Mouse (Mus musculus): ENCODE results near the gene Atp8a2. TPM values are rescaled to one million over a fixed set of nuclear protein-coding genes. Genes with fewer than 3 reads are reported as not detected.
A peak's percentile ranks its signal among the peaks of the same experiment; 100 is the strongest.

Atp8a2 gene
- polyA plus RNA-seq, 1 experiment from 2014 or later = 36.6 TPM

GRCm38 (mm10) chr14:60181306-60181705 is 15.7 kb downstream of the Atp8a2 start:
- no peaks in the 10 kb centered on the region for H3K9me3 ChIP-seq
- no peak overlapping the region for H3K27ac ChIP-seq (replicated peaks)
- no peak for ATAC-seq (ENCODE audit: low read depth)
- H3K4me3 ChIP-seq = no peak overlapping the region
- peaks cover 14% of the 10 kb centered on the region for H3K27me3 ChIP-seq
- H3K4me1 ChIP-seq (replicated peaks) = peaks cover 28% of the 10 kb centered on the region
- no peak overlapping the region for H3K9ac ChIP-seq
- no peak overlapping the region for H3K4me2 ChIP-seq
- 94% methylated on average over 2 of the region's 2 CpGs for WGBS
- 0 out of 2 replicates have a peak, but pooled peaks cover 9% of the 10 kb centered on the region for H3K36me3 ChIP-seq

- Histone ChIP-seq H3K27me3 (peaks cover 34% of the 10 kb centered on the region), H3K4me1 (replicated peaks) (peaks cover 34% of the 10 kb centered on the region), H3K36me3 (0 out of 2 replicates have a peak, but pooled peaks cover 9% of the 10 kb centered on the region), H3K4me2 (peak overlapping the region; percentile 85), H3K9ac (no peak overlapping the region), H3K27ac (replicated peaks) (no peak overlapping the region), H3K9me3 (no peaks in the 10 kb centered on the region), H3K4me3 (peak overlapping the region; percentile 74)
- ATAC-seq (ENCODE audit: low read depth) = no peak
- 29% methylated on average over 2 of the region's 2 CpGs for WGBS
Measured at GRCm38 (mm10) chr14:60178571-60178955, 18.4 kb downstream of the Atp8a2 start.

- Histone ChIP-seq H3K4me2 (peak overlapping the region; percentile 85), H3K9ac (peak overlapping the region; percentile 90), H3K4me1 (replicated peaks) (peaks cover 37% of the 10 kb centered on the region), H3K27me3 (peaks cover 34% of the 10 kb centered on the region), H3K9me3 (no peaks in the 10 kb centered on the region), H3K27ac (replicated peaks) (peak overlapping the region; percentile 91), H3K4me3 (peak overlapping the region; percentile 74), H3K36me3 (0 out of 2 replicates have a peak, but pooled peaks cover 9% of the 10 kb centered on the region)
- ATAC-seq (ENCODE audit: low read depth) = peak; percentile 45
- 20% methylated on average over 37 of the region's 37 CpGs for WGBS
Measured at GRCm38 (mm10) chr14:60177614-60178570, 19.1 kb downstream of the Atp8a2 start.

GRCm38 (mm10) chr14:60176891-60177613 is 19.9 kb downstream of the Atp8a2 start:
- 1% methylated on average over 70 of the region's 84 CpGs for WGBS
- H3K4me3 ChIP-seq = peak overlapping the region; percentile 74

GRCm38 (mm10) chr14:60176469-60176890 is 20.5 kb downstream of the Atp8a2 start:
- no peak for ATAC-seq (ENCODE audit: low read depth)
- peak overlapping the region; percentile 91 for H3K27ac ChIP-seq (replicated peaks)
- peak overlapping the region; percentile 90 for H3K9ac ChIP-seq
- H3K27me3 ChIP-seq = peaks cover 40% of the 10 kb centered on the region
- H3K36me3 ChIP-seq = 0 out of 2 replicates have a peak, but pooled peaks cover 9% of the 10 kb centered on the region
- H3K4me3 ChIP-seq = peak overlapping the region; percentile 74
- peaks cover 51% of the 10 kb centered on the region for H3K4me1 ChIP-seq (replicated peaks)
- peak overlapping the region; percentile 85 for H3K4me2 ChIP-seq
- H3K9me3 ChIP-seq = no peaks in the 10 kb centered on the region
- WGBS = 31% methylated on average over 9 of the region's 9 CpGs

More at GRCm38 (mm10) chr14:60176891-60177613, 19.9 kb downstream of the Atp8a2 start:
- H3K4me1 ChIP-seq (replicated peaks) = peaks cover 46% of the 10 kb centered on the region
- no peaks in the 10 kb centered on the region for H3K9me3 ChIP-seq
- peaks cover 37% of the 10 kb centered on the region for H3K27me3 ChIP-seq
- H3K27ac ChIP-seq (replicated peaks) = peak overlapping the region; percentile 91
- peak; percentile 90 for ATAC-seq (ENCODE audit: low read depth)
- peak overlapping the region; percentile 90 for H3K9ac ChIP-seq
- peak overlapping the region; percentile 85 for H3K4me2 ChIP-seq
- H3K36me3 ChIP-seq = 0 out of 2 replicates have a peak, but pooled peaks cover 9% of the 10 kb centered on the region

DNA sequence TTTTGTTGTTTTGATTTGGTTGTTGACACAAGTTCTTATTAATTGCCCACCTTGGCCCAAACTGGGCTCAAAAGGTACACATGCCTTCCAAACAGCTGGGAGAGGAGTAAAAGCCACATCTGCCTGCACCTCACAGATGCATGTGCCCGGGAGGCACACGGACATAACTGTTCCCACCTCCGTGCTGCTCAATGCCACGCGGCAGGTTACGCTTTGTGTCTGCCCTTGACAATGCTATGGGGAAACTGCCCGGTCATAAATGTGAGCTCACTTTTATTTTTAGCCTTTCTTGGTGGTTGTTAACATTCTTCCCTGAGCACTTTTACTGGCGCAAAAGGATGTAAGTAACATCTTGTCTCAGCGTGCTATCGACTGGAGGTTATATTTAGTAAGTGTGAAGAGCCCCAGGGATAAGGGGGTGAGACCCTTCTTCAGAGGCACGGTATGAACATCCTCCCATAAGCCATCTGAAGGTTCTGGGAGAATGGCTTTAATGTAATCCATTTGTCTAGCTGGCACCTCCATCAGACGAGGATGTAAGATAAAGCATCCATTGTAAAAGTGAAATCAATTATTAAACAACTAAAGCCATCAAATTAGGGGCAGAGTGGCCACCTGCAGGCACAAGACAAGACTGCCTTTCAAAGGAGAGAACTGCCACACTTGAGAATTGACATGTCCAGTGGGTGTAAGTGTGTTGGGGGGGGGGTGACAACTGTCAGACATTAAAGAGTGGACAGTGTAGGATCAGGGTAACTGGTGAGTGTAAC is 24.5 kb downstream of the Atp8a2 start:
- ATAC-seq (ENCODE audit: low read depth) = no peak
- WGBS = 36% methylated on average over 12 of the region's 12 CpGs

GRCm38 (mm10) chr14:60170845-60171610 is 26.0 kb downstream of the Atp8a2 start:
- Histone ChIP-seq H3K4me1 (replicated peaks) (peaks cover 25% of the 10 kb centered on the region), H3K9me3 (no peaks in the 10 kb centered on the region), H3K27ac (replicated peaks) (no peak overlapping the region), H3K36me3 (no peaks in the 10 kb centered on the region), H3K9ac (no peak overlapping the region), H3K4me2 (no peak overlapping the region), H3K4me3 (no peak overlapping the region), H3K27me3 (peaks cover 23% of the 10 kb centered on the region)
- ATAC-seq (ENCODE audit: low read depth) = no peak
- 50% methylated on average over 16 of the region's 16 CpGs for WGBS

More for the DNA sequence above, 24.5 kb downstream of the Atp8a2 start:
- Histone ChIP-seq H3K4me2 (peak overlapping the region; percentile 26), H3K27ac (replicated peaks) (no peak overlapping the region), H3K36me3 (no peaks in the 10 kb centered on the region), H3K4me3 (no peak overlapping the region), H3K9ac (peak overlapping the region; percentile 26; the same call in 1 of the 2 replicates), H3K9me3 (no peaks in the 10 kb centered on the region), H3K27me3 (peaks cover 30% of the 10 kb centered on the region), H3K4me1 (replicated peaks) (peaks cover 34% of the 10 kb centered on the region)

DNA sequence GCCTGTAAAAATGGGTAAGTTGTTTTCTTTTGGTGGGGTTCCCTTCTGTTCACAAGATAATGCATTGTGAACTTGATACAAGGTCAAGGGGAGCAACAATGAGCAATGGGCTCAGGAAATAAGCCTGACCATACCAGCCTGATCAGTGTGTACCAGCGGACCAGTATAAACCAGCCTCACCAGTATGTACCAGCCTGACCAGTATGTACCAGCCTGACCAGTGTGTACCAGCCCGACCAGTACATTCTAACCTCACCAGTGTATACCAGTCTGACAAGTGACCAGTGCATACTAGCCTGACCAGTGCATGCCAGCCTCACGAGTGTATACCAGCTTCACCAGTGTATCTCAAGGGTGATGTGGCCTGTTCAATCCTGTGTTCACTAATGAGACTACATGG is 33.6 kb downstream of the Atp8a2 start:
- no peak for ATAC-seq (ENCODE audit: low read depth)
- Histone ChIP-seq H3K4me1 (replicated peaks) (no peaks in the 10 kb centered on the region), H3K9ac (no peak overlapping the region), H3K4me3 (no peak overlapping the region), H3K27ac (replicated peaks) (no peak overlapping the region), H3K9me3 (no peaks in the 10 kb centered on the region), H3K4me2 (no peak overlapping the region), H3K36me3 (no peaks in the 10 kb centered on the region), H3K27me3 (no peaks in the 10 kb centered on the region)
- WGBS = 92% methylated on average over 3 of the region's 3 CpGs

DNA sequence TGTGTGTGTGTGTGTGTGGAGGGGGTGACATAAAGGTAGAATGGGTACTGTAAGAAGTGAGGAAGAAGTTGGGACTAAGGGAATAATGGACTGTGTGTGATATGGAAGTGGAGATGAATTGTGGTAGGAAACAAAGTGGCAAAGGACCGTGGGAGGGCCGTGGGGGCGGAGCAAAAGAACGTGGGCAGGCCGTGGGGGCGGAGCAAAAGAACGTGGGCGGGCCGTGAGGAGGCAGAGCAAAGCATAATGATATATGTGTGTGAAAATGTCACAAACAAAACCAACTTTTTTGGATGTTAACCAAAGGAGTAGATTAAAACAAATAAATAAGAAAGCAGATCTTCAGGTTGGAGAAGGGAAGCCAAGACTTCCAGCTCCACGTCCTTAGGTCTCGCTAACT is 44.6 kb downstream of the Atp8a2 start:
- WGBS = 85% methylated on average over 11 of the region's 11 CpGs
- H3K4me3 ChIP-seq = no peak overlapping the region
- no peak for ATAC-seq (ENCODE audit: low read depth)

DNA sequence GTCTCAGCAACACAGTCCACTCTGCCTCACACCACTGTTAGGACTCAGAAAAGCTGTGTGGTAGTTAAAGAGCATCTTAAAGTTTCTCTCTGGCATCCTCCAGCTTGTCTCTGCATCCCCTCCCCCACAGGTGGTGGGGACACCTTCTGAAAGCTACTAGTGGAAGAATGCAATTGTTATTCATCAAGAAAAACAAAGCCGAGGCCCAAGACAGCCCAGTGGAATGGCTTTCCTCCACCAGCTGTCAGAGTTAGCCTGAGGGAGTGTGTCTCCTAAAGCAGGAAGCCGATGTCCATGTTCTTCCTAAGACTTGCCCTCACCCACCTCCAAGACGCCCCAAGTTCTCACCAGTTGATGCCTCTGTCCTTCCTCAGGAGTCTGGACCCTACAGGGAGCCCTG is 48.1 kb downstream of the Atp8a2 start:
- no peak overlapping the region for H3K4me3 ChIP-seq
- H3K9me3 ChIP-seq = no peaks in the 10 kb centered on the region
- H3K4me2 ChIP-seq = no peak overlapping the region
- no peaks in the 10 kb centered on the region for H3K4me1 ChIP-seq (replicated peaks)
- no peak overlapping the region for H3K27ac ChIP-seq (replicated peaks)
- WGBS = 55% methylated on average over 3 of the region's 3 CpGs
- no peaks in the 10 kb centered on the region for H3K27me3 ChIP-seq
- H3K9ac ChIP-seq = no peak overlapping the region
- no peak for ATAC-seq (ENCODE audit: low read depth)
- H3K36me3 ChIP-seq = no peaks in the 10 kb centered on the region

More for the DNA sequence above, 44.6 kb downstream of the Atp8a2 start:
- Histone ChIP-seq H3K9ac (no peak overlapping the region), H3K4me2 (no peak overlapping the region), H3K27ac (replicated peaks) (no peak overlapping the region), H3K9me3 (no peaks in the 10 kb centered on the region), H3K4me1 (replicated peaks) (no peaks in the 10 kb centered on the region), H3K36me3 (no peaks in the 10 kb centered on the region), H3K27me3 (no peaks in the 10 kb centered on the region)

- no peaks in the 10 kb centered on the region for H3K27me3 ChIP-seq
- no peak overlapping the region for H3K9ac ChIP-seq
- no peaks in the 10 kb centered on the region for H3K9me3 ChIP-seq
- 74% methylated on average over 10 of the region's 10 CpGs for WGBS
- H3K4me1 ChIP-seq (replicated peaks) = no peaks in the 10 kb centered on the region
- H3K27ac ChIP-seq (replicated peaks) = no peak overlapping the region
- no peak for ATAC-seq (ENCODE audit: low read depth)
- no peak overlapping the region for H3K4me3 ChIP-seq
- no peak overlapping the region for H3K4me2 ChIP-seq
- no peaks in the 10 kb centered on the region for H3K36me3 ChIP-seq
Measured at GRCm38 (mm10) chr14:60143234-60143633, 53.7 kb downstream of the Atp8a2 start.
